Mouse (Mus musculus) CH12.LX (cell line): ENCODE measurements at regions not wholly inside any gene's neighbourhood (a gene's known extent, or its start where the extent isn't known, plus 50 kb on each side); places are given as distances from the start of the nearest gene placed in this dataset.
A peak's percentile ranks its signal among the peaks of the same experiment; 100 is the strongest.

ENCODE experiments used
- DNase-seq: peaks from one replicate; pipeline ENCODE4 v3.0.0-alpha.2; 2013; ENCODE audit errors: extremely low read depth
- H3K27ac ChIP-seq: 2 replicates; pipeline ENCODE4 v1.5.1; 2012; ENCODE audit warnings: low read depth, mild to moderate bottlenecking, control low read depth, moderate library complexity; ENCODE audit not compliant: insufficient read depth
- H3K27me3 ChIP-seq: replicated peaks from 2 replicates; pipeline ENCODE3; 2012; ENCODE audit warnings: inconsistent platforms
- H3K36me3 ChIP-seq, 2 experiments: replicated peaks in 1 of 2; 2 replicates each; pipeline versions ENCODE3 to v1.6.1; 2012; ENCODE audit warnings: inconsistent platforms in 1 of 2, low read length in 1 of 2, mild to moderate bottlenecking in 1 of 2, mixed read lengths in 1 of 2, moderate library complexity in 1 of 2; ENCODE audit not compliant: control insufficient read depth in 1 of 2, insufficient read depth in 1 of 2
- H3K4me1 ChIP-seq, 2 experiments: 2 replicates each; pipeline ENCODE4 v1.6.1; 2012; ENCODE audit warnings: inconsistent platforms in 1 of 2, moderate library complexity in 1 of 2; ENCODE audit not compliant: insufficient read depth in 2 of 2, control insufficient read depth in 1 of 2
- H3K4me2 ChIP-seq: 2 replicates; pipeline ENCODE4 v1.6.1; 2012; ENCODE audit warnings: low read depth, mild to moderate bottlenecking, control low read depth; ENCODE audit not compliant: poor library complexity, insufficient read depth, severe bottlenecking
- H3K4me3 ChIP-seq, 3 experiments: fragments of 150-350 bp in 1 of 3; sonication (generic) in 1 of 3; replicated peaks in 1 of 3; 2 replicates each; pipeline versions ENCODE3 to v1.5.1; 2011 to 2012; ENCODE audit warnings: low read depth in 2 of 3, low read length in 2 of 3, mild to moderate bottlenecking in 2 of 3, moderate library complexity in 2 of 3, control low read depth in 1 of 3, improper control_type of control experiment in 1 of 3, inconsistent platforms in 1 of 3, mixed read lengths in 1 of 3; ENCODE audit not compliant: poor library complexity in 1 of 3
- H3K79me2 ChIP-seq: replicated peaks from 2 replicates; pipeline ENCODE4 v1.6.1; 2012; ENCODE audit warnings: mild to moderate bottlenecking, moderate library complexity; ENCODE audit not compliant: control insufficient read depth, poor library complexity, insufficient read depth, severe bottlenecking; ENCODE audit errors: extremely low read depth
- H3K9ac ChIP-seq: 2 replicates; pipeline ENCODE4 v1.6.1; 2012; ENCODE audit warnings: low read depth, mild to moderate bottlenecking, control low read depth, moderate library complexity; ENCODE audit not compliant: insufficient read depth
- H3K9me3 ChIP-seq: replicated peaks from 2 replicates; pipeline ENCODE3; 2012; ENCODE audit warnings: low read length, inconsistent platforms, mixed read lengths
- BHLHE40 ChIP-seq: IDR thresholded peaks from 2 replicates; pipeline ENCODE4 v1.6.1; 2011; ENCODE audit warnings: mild to moderate bottlenecking, low read depth, low read length, improper control_type of control experiment
- CHD1 ChIP-seq: IDR thresholded peaks from 2 replicates; pipeline ENCODE4 v1.6.1; 2012; ENCODE audit warnings: low read depth, low read length, improper control_type of control experiment, inconsistent platforms
- CHD2 ChIP-seq: IDR thresholded peaks from 2 replicates; pipeline ENCODE4 v1.6.1; 2011; ENCODE audit warnings: low read length, improper control_type of control experiment
- E2F4 ChIP-seq: IDR thresholded peaks from 2 replicates; pipeline ENCODE4 v1.6.1; 2011; ENCODE audit warnings: low read depth, low read length, improper control_type of control experiment; ENCODE audit not compliant: insufficient replicate concordance
- EP300 ChIP-seq: IDR thresholded peaks from 2 replicates; pipeline ENCODE4 v1.6.1; 2011; ENCODE audit warnings: low read length, improper control_type of control experiment
- ETS1 ChIP-seq: conservative IDR thresholded peaks from 2 replicates; pipeline ENCODE4 v1.6.1; 2012; ENCODE audit warnings: low read depth, mild to moderate bottlenecking, inconsistent platforms, low read length, improper control_type of control experiment, moderate library complexity
- HCFC1 ChIP-seq: IDR thresholded peaks from 2 replicates; pipeline ENCODE4 v1.6.1; 2012; ENCODE audit warnings: low read depth, mild to moderate bottlenecking, inconsistent platforms, low read length, improper control_type of control experiment
- IRF4 ChIP-seq: IDR thresholded peaks from 2 replicates; pipeline ENCODE4 v1.6.1; 2014; ENCODE audit warnings: low read depth, mild to moderate bottlenecking, inconsistent platforms, low read length, improper control_type of control experiment
- JUN ChIP-seq: IDR thresholded peaks from 2 replicates; pipeline ENCODE4 v1.6.1; 2011; ENCODE audit warnings: low read depth, mild to moderate bottlenecking, low read length, improper control_type of control experiment, moderate library complexity; ENCODE audit not compliant: insufficient read depth
- JUND ChIP-seq: conservative IDR thresholded peaks from 2 replicates; pipeline ENCODE4 v1.6.1; 2011; ENCODE audit warnings: low read depth, low read length, improper control_type of control experiment
- KAT2A ChIP-seq: IDR thresholded peaks from 2 replicates; pipeline ENCODE4 v1.6.1; 2012; ENCODE audit warnings: low read length, improper control_type of control experiment, inconsistent platforms; ENCODE audit not compliant: insufficient replicate concordance
- MAFK ChIP-seq: IDR thresholded peaks from 2 replicates; pipeline ENCODE4 v1.6.1; 2011; ENCODE audit warnings: low read length, improper control_type of control experiment; ENCODE audit not compliant: insufficient replicate concordance
- MXI1 ChIP-seq: IDR thresholded peaks from 2 replicates; pipeline ENCODE4 v1.6.1; 2011; ENCODE audit warnings: mild to moderate bottlenecking, low read depth, low read length, improper control_type of control experiment
- NELFE ChIP-seq: IDR thresholded peaks from 2 replicates; pipeline ENCODE4 v1.6.1; 2011; ENCODE audit warnings: low read depth, low read length, improper control_type of control experiment
- PAX5 ChIP-seq: IDR thresholded peaks from 2 replicates; pipeline ENCODE4 v1.6.1; 2012; ENCODE audit warnings: low read length, inconsistent platforms, mixed read lengths
- POLR2A ChIP-seq: IDR thresholded peaks from 2 replicates; pipeline ENCODE4 v1.6.1; 2011; ENCODE audit warnings: low read depth, mild to moderate bottlenecking, improper control_type of control experiment, low read length
- RAD21 ChIP-seq: IDR thresholded peaks from 2 replicates; pipeline ENCODE4 v1.6.1; 2011; ENCODE audit warnings: low read depth, mild to moderate bottlenecking, low read length, improper control_type of control experiment, moderate library complexity
- TBP ChIP-seq: conservative IDR thresholded peaks from 2 replicates; pipeline ENCODE4 v1.6.1; 2011; ENCODE audit warnings: low read depth, low read length, improper control_type of control experiment
- TCF12 ChIP-seq: IDR thresholded peaks from 2 replicates; pipeline ENCODE4 v1.6.1; 2014; ENCODE audit warnings: low read depth, mild to moderate bottlenecking, inconsistent platforms, low read length, improper control_type of control experiment
- USF1 ChIP-seq: IDR thresholded peaks from 2 replicates; pipeline ENCODE4 v1.6.1; 2014; ENCODE audit warnings: low read depth, mild to moderate bottlenecking, inconsistent platforms, low read length, improper control_type of control experiment
- ZC3H11A ChIP-seq: IDR thresholded peaks from 2 replicates; pipeline ENCODE4 v1.6.1; 2012; ENCODE audit warnings: low read depth, mild to moderate bottlenecking, inconsistent platforms, low read length, improper control_type of control experiment
- ZKSCAN1 ChIP-seq: IDR thresholded peaks from 2 replicates; pipeline ENCODE4 v1.6.1; 2012; ENCODE audit warnings: low read depth, inconsistent platforms, low read length, improper control_type of control experiment, borderline replicate concordance
- dilution Hi-C: fragments of 300-500 bp; cut with MboI; formaldehyde crosslinking; loops from 2 replicates; pipeline ENCODE4 v1.14.3; 2020; ENCODE audit warnings: low sequenced_read_pairs; ENCODE audit not compliant: extremely low pct_unique_long_range_greater_than_20kb, extremely low pct_ligation_motif_present
- in situ Hi-C: fragments of 300-500 bp; cut with MboI; formaldehyde crosslinking; loops from 3 replicates; pipeline ENCODE4 v1.14.3; 2019; ENCODE audit warnings: low sequenced_read_pairs, low pct_ligation_motif_present, low pct_unique_long_range_greater_than_20kb, mixed read lengths

DNA sequence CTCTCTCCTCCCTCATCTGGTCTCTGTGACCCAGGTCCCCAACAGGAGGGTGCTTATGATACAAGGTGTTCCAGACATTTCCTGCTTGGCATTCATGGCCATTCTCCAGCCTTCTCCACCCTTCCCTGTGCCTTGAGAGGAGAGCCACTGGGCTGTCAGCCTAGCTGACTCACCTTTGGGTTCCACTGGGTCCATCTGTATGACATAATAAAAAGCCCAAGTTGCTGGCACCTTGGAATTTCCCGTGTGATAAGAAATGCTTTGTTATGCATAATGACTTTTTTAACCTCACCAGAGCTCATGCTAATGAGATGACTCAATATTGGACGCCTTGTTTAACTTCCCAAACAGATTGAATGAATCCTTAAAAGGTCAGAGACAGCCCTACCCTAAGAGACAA is 236.2 kb downstream of the Fam43a start (continued):
- TF ChIP-seq JUN (peak; percentile 93), ETS1 (peak; percentile 99), POLR2A (no peak; the same call in 1 of the 2 replicates), PAX5 (no peak), ZKSCAN1 (no peak), IRF4 (peak; percentile 96), E2F4 (no peak), USF1 (no peak), CHD1 (no peak), JUND (peak; percentile 94), TCF12 (peak; percentile 89), KAT2A (no peak), EP300 (peak; percentile 95), RAD21 (no peak; the same call in 1 of the 2 replicates), MAFK (peak; percentile 80), TBP (0 out of 2 replicates have a peak, but pooled peaks have one; percentile 58)

GRCm38 (mm10) chr16:30842831-30843230 is 238.4 kb downstream of the Xxylt1 start:
- Histone ChIP-seq H3K4me2 (no peak overlapping the region), H3K9ac (no peak overlapping the region), H3K79me2 (no peaks in the 10 kb centered on the region), H3K9me3 (peaks cover 23% of the 10 kb centered on the region), H3K36me3 (no peaks in the 10 kb centered on the region), H3K27ac (no peak overlapping the region), H3K4me3 (no peak overlapping the region), H3K4me1 (peaks cover 3 to 20% of the 10 kb centered on the region in 2 experiments; a peak in 3 of 4 replicates), H3K27me3 (no peaks in the 10 kb centered on the region)
- TF ChIP-seq CHD2 (no peak), IRF4 (no peak), MXI1 (no peak), HCFC1 (no peak)
- in situ Hi-C loops, result no loop called here
- DNase-seq, result no peak
- dilution Hi-C loops, result no loop called here

DNA sequence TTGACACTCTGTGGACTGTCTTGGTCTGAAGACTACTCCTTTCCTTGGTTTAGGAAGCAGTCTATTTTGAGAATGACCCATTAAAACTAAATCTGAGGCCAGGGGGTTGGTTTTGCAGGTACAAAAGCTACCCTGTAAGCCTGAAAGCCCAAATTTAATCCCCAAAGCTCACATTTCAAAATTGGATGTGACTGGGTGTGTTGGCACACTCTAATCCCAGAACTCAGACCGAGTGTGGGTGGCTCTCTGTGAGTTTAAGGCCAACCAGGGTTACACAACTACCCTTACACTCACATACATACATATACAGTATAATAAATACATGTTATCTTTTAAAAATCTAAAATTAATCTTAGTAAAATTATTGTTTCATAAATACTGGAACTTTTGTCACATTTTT is 228.6 kb downstream of the Xxylt1 start:
- no peak overlapping the region for H3K4me3 ChIP-seq
- DNase-seq, result no peak
- dilution Hi-C loops, result no loop called here
- H3K79me2 ChIP-seq, result no peaks in the 10 kb centered on the region
- no peak overlapping the region for H3K27ac ChIP-seq
- in situ Hi-C loops, result no loop called here
- TF ChIP-seq POLR2A (no peak), BHLHE40 (no peak), TBP (no peak), CHD2 (no peak), NELFE (no peak), ZC3H11A (no peak), MAFK (no peak)
- no peaks in the 10 kb centered on the region for H3K9me3 ChIP-seq
- H3K9ac ChIP-seq, result no peak overlapping the region
- H3K27me3 ChIP-seq, result no peaks in the 10 kb centered on the region
- no peaks in the 10 kb centered on the region for H3K36me3 ChIP-seq
- H3K4me1 ChIP-seq, result peaks cover 0 to 16% of the 10 kb centered on the region in 2 experiments; a peak in 1 of 4 replicates
- H3K4me2 ChIP-seq, result no peak overlapping the region
